Mouse (Mus musculus) ovary, postnatal 14 days (tissue): ENCODE measurements around the gene Fbxl17.

ENCODE experiments used
- DNase-seq: peaks from one replicate; pipeline ENCODE4 v3.0.0; 2022; ENCODE audit warnings: low spot score

Fbxl17 gene

GRCm38 (mm10) chr17:63166692-63167091 lies 333.1 kb downstream of the Fbxl17 start:
- DNase-seq: no peak

GRCm38 (mm10) chr17:63165847-63166246 lies 334.0 kb downstream of the Fbxl17 start:
- no peak for DNase-seq

DNA sequence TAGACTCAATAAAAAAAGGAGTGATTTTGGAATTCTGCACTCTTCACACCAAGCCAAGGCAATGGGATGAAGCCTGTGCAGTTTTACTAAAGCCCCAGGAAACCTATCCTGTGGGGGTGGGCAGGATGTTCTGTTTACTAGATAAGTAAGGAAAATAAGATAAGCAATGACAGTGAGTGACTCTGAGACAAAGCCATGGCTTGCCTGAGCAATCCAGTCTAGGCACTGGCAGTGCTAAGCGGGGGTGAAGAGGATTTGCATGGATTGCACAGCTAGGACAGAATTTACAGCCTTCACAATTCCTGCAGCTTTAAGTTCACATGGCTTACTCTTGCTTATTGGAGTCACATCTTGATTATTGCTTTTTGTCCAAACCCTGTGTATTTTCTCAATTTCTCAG lies 335.5 kb downstream of the Fbxl17 start:
- DNase-seq: no peak

GRCm38 (mm10) chr17:63161953-63162352 lies 337.9 kb downstream of the Fbxl17 start:
- no peak for DNase-seq

GRCm38 (mm10) chr17:63159196-63159595 lies 340.6 kb downstream of the Fbxl17 start:
- DNase-seq: no peak

DNA sequence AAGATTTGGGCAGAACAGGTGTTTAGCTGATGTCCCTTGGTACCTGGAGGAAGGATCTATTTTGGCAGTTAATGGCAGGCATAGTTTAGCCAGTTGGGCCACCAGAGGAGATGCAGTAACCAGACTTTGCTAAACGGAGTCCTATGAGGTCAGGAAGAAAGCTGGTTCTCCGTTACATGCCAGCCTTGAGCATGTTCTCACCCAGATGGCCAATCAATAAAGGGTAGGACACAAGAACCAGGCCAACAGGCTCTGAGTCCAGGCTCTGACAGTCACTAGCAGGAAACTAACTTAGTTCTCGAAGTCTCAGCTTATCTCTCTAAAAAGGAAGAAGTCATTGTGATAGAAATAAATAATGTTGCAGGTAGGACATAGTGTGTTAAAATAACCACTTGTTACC lies 341.4 kb downstream of the Fbxl17 start:
- DNase-seq: no peak

DNA sequence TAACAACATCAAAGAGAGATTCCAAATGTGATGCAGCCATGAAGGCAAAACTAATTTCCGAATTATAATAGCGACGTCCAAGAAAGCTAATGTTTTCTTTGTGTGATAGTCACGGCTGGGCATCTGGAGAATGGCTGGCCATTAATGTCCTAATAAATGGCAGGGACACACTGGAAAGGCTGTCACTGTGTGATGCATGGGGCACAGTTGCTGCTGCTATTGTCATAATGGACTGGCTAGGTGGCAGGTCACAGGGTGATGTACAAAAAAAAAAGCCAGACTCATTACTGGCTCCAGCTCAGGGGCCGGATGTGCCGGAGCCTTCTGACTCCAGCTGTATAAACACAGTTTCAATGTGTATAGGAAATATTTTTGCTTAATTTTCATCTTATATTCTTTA lies 341.9 kb downstream of the Fbxl17 start:
- no peak for DNase-seq

DNA sequence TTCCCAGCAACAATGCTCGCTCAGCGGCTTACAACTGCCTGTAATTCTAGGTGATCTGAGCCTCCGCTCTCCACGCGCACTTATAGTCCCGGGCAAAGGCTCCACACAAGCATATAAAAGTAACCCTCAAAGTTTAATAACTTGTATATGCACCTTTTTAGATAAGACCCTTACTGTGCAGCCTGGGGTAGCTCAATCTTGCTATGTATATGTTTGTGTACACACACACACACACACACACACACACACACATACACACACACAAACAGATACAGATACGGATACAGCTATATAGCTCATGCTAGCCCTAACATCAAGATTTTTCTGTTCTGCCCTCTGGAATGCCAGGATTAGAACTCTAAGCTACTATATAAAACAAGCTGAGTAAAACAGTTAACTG lies 342.8 kb downstream of the Fbxl17 start:
- no peak for DNase-seq

- no peak for DNase-seq
Observed at GRCm38 (mm10) chr17:63146514-63146913, 353.3 kb downstream of the Fbxl17 start.

GRCm38 (mm10) chr17:63145751-63146491 lies 353.9 kb downstream of the Fbxl17 start:
- no peak for DNase-seq

DNA sequence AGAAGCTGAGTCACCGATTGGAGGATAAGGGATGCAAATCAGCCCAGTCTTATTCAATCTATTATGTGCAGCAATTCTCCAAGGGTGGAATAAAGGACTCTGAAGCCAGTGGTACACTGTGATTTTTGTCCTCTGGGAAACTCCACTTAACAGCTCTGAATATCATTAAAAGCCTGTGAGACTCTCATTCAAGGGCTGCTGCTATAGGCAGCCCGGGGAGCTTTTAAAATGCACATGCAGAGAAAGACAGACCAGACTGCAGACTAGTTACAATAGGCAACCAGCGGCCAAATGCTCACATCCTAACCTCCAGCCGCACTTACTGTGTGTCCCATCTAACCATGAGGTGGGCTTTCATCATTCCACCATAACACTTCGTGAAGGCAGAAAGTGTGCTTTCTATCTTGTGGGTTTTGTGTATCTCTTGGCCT lies 354.5 kb downstream of the Fbxl17 start:
- no peak for DNase-seq

- no peak for DNase-seq
Observed at GRCm38 (mm10) chr17:63143825-63144224, 356.0 kb downstream of the Fbxl17 start.

DNA sequence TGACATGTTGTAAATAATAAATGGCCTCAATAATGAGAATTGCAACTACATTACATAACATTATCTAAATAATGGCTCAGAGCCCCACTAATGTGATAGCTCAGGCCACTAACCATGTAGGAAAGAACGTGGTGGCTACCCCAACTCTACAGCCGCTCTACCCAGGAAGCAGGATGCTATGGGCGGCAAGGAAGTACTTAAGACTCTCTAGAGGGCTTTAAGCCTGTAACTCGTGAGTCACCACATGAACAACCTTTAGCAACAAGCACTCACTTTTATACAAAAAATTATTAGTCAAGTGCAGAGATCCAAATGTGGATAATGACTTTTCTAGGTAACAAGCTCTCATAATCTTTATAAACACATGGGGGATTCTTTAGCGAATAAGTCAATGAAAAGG lies 365.0 kb downstream of the Fbxl17 start:
- DNase-seq: no peak

- no peak for DNase-seq
Observed at GRCm38 (mm10) chr17:63122427-63122826, 377.4 kb downstream of the Fbxl17 start.

DNA sequence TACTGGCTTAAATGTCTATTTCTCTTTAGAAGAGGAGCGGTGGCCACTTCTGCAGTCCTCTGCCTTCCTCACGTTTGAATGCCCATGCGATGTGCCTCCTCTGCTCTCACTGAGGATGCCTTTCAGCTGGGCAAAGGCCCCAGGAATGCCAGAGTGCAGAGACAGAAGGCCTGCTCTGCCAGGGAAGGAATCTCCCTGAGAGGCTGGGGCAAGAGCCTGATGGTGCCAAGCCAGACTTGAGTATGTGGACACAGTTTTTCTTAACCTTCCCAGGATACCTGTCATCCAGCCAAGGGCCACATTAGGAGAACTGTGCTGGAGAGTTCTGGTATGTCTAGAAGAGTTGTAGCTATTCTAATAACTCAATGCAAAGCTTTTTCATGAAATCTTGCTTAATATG lies 380.1 kb downstream of the Fbxl17 start:
- no peak for DNase-seq

DNA sequence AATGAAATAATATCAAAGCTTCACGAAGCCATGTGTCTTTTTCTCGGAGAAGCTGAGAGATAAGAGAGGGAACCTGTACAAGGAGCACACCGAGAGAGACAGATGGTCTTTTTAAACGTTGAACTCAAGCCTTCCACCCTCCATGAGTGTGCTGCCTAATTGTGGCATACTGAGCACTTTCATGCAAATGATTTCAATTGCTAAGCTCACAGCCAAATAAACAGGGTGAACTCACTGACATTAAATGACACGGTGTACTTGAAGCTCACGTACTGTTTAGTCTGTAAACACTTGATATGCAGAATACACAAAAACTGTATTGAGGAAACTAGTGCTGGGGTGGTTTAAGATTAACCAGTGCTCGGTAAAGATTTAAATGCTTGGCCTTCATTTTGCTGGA lies 380.7 kb downstream of the Fbxl17 start:
- no peak for DNase-seq

DNA sequence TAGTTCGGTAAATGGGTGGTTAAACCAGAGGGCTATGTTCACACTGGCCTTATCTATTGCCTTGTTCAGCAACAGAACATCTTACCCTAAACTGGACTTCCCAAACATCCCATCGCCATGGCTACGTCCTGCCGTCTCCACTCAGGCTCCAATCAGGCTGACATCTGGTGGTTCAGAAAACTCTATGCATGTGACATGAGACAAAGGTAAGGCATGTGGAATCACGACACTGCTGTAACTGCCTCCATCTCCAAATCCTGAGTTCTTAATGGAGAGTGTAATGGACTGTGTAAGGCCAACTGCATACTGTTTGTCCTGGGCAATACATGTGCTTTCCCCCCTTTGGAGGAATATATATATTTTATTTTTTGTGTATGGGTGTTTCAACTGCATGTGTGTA lies 382.7 kb downstream of the Fbxl17 start:
- no peak for DNase-seq

DNA sequence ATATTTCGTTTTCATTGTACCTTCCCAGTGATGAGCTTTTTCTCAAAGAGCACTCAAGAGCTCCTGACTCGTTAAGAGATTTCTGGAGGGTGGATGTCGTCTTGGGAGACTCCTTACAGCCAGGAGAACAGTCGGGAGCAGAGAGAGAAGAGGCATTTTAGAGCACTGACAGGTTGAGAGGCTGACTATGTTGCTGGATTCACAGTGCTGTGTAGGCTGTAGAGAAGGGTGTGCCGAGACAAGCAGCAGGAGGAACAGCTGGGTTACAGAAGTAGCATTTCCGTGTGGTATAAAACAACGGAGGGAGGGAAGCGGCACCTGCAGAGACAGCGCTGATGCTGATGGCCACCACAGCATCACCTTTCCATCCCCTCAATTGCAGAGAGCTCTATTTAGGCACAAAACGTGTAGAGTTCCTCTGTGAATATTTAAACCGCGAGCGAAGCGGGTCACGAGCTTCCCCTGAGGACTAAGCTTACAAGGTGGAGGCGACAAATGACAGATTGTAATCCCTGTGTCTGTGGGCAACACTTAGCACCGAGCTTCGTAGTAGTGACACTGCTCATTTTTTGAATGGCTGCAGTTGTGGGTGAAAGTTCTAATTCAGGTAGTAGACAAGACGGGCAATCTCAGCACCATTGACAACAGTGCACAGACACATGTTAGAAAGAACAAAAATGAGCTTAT lies 385.3 kb downstream of the Fbxl17 start:
- DNase-seq: no peak

GRCm38 (mm10) chr17:63112826-63113225 lies 387.0 kb downstream of the Fbxl17 start:
- no peak for DNase-seq

DNA sequence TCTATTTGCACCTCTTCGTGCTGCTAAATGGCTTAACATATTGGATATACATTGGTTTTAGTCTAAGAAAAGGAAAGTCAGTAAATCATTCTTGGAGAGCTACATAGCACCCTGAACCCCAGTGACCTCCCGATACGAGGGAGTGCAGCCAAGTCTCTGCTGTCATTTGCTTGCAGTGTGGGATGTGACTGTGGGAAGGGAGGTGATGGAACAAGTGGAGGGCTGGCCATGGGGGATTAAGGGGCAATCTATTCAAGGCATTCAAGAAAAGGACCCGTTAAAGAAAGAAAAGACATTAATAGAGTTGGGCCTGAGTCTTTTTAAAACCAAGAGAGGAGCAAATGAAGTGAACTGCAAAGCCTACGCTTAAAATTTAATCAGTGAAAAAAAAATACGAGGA lies 388.8 kb downstream of the Fbxl17 start:
- DNase-seq: no peak

DNA sequence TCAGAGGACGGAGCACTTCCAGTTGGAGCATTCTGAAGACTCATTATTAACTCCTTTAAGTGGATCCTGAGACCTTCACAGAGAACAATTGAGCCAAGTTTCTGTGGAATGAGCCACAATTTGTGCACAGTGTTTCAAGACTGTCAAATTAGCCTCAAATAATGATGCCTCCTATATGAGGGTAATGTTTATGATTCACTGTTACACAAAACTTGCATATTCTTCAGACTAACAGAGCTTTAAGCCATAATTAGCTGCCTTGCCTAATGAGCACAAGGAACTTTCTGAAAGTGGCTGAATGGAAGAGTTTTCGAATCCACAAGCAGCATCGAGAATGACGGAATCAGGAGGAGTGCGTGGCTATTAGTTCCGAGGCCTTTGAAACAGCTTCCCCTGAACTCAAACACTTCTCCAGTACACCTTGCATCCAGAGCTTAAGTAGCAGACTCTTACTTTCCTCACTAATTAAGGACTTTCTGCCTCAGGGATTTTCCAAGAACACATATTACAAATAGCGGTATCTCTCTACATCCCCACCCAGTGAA lies 389.5 kb downstream of the Fbxl17 start:
- DNase-seq: no peak

DNA sequence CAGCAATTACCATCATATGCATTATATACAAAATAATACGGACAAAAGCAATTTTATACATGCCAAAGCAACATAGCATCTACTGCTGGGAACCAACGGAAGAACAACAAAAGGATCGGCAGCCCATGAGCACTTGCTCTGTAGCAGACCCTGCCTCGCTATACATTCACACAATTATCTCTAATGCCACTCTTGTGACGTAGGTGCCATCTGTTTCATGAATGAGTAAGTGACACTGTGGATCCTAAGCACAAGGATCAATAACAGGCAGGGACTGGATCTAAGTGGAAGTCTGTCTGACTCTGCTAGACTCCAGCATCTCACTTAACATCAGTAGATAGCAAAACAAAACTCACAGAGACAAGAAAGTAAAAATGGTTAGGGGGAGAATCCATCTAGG lies 391.8 kb downstream of the Fbxl17 start:
- no peak for DNase-seq

- DNase-seq: no peak
Observed at GRCm38 (mm10) chr17:63107515-63107914, 392.3 kb downstream of the Fbxl17 start.

GRCm38 (mm10) chr17:63095553-63095952 lies 404.3 kb downstream of the Fbxl17 start:
- no peak for DNase-seq
